Mouse (Mus musculus) lung, embryonic 16.5 days (tissue): ENCODE results near the gene Higd1c. TPM values are rescaled to one million over a fixed set of nuclear protein-coding genes. Genes with fewer than 3 reads are reported as not detected.

Source experiments
- ATAC-seq: fragments of 200-750 bp; cut with Nextera tagmentation; 2 replicates; pipeline ENCODE4 v1.8.0; 2017; ENCODE audit warnings: low read depth, mild to moderate bottlenecking, moderate library complexity
- H3K27ac ChIP-seq: fragments of 300-500 bp; sonication (generic); 2 replicates; pipeline ENCODE4 v1.5.1; 2014; ENCODE audit warnings: mild to moderate bottlenecking, control low read depth, low read length
- H3K27me3 ChIP-seq: fragments of 300-500 bp; sonication (generic); 2 replicates; pipeline ENCODE4 v1.6.1; 2014; ENCODE audit warnings: low read depth, low read length, mixed read lengths; ENCODE audit not compliant: control insufficient read depth, insufficient read depth
- H3K36me3 ChIP-seq: fragments of 300-500 bp; sonication (generic); 2 replicates; pipeline ENCODE4 v1.6.1; 2014; ENCODE audit warnings: low read length; ENCODE audit not compliant: control insufficient read depth, insufficient read depth
- H3K4me1 ChIP-seq: fragments of 300-500 bp; sonication (generic); replicated peaks from 2 replicates; pipeline ENCODE4 v1.6.1; 2014; ENCODE audit warnings: low read length, mixed read lengths; ENCODE audit not compliant: control insufficient read depth, insufficient read depth
- H3K4me2 ChIP-seq: fragments of 300-500 bp; sonication (generic); 2 replicates; pipeline ENCODE4 v1.6.1; 2014; ENCODE audit warnings: low read depth, low read length, control low read depth
- H3K4me3 ChIP-seq: fragments of 300-500 bp; sonication (generic); 2 replicates; pipeline ENCODE4 v1.5.1; 2014; ENCODE audit warnings: mild to moderate bottlenecking, low read length, control low read depth
- H3K9ac ChIP-seq: fragments of 300-500 bp; sonication (generic); 2 replicates; pipeline ENCODE4 v1.6.1; 2014; ENCODE audit warnings: low read length, control low read depth
- H3K9me3 ChIP-seq: fragments of 300-500 bp; sonication (generic); 2 replicates; pipeline ENCODE4 v1.6.1; 2016; ENCODE audit warnings: low read length; ENCODE audit not compliant: control insufficient read depth
- WGBS: fragments of 180-500 bp; shearing (Covaris S2); extraction: QIAGEN DNeasy Blood & Tissue Kit; methylation state at CpG from one replicate; pipeline ENCODE4 v1.1.7; 2014; 5-methylcytosine and 5-hydroxymethylcytosine counted together
- polyA plus RNA-seq: library from polyadenylated mRNA; unstranded; fragments of >200 nt; fragmentation: Nextera tagmentation; extraction: Ambion mirVana; gene quantifications from 2 replicates; pipeline ENCODE4 v1.2.1, GENCODE M21; 2015

Higd1c gene
- polyA plus RNA-seq, 1 experiment from 2014 or later, result not detected

DNA sequence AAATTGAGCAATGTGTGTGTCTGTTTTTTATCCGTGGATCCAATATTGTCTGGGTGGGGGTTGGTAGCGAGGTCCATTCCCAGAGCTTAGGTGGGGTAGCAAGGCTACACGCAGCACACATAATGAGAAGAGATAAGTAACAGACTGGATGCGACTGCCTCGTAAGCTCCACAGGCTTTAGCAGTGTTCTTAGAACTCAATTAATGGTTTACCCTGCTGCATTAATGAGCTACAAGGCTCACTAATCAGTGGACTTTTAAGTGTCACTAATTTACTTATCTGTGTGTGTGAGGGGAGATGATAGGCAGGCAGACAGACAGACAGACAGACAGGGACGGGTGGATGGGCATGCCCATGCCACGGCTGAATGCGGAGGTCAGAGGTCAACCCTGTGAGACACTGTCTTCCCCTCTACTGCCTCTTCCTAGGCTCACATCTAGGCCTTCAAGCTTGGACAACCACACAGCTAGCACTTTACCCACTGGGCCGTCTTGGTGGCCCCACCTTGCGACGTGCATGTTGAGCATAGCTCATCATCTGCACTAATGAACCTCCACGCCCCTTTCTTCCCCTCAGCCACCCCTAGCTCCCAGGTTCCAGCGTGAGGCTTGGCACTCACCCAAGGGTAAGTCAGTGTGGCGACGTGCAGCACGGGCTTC lies 36.4 kb downstream of the Higd1c start:
- ATAC-seq, result no peak
- Histone ChIP-seq H3K4me1 (no peaks in the 10 kb centered on the region), H3K27me3 (no peaks in the 10 kb centered on the region), H3K36me3 (peaks cover 35% of the 10 kb centered on the region), H3K4me2 (no peak overlapping the region), H3K9ac (no peak overlapping the region), H3K4me3 (no peak overlapping the region), H3K27ac (no peak overlapping the region), H3K9me3 (no peaks in the 10 kb centered on the region)
- WGBS, result 82% methylated on average over 16 of the region's 16 CpGs

DNA sequence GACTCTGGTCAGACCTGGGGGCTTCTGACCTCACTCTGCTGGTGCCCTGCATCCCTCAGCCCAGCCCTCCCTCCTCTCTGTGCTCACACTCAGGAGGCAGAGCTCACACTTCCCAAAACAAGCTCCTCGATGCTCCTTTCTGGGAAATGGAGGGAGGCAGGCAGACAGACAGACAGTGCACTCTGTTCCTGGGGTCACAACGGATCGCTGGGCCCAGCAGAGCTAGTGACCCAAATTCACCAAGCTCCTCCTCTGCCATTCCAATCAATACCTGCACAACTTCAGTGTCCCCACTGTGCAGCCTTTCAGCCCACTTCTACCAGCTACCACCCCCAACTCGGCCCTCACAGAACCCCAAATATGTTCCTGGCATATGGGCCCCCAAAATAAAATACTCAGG lies 37.5 kb downstream of the Higd1c start:
- Histone ChIP-seq H3K36me3 (peaks cover 25% of the 10 kb centered on the region), H3K27ac (no peak overlapping the region), H3K9ac (no peak overlapping the region), H3K4me3 (no peak overlapping the region), H3K27me3 (no peaks in the 10 kb centered on the region), H3K4me1 (no peaks in the 10 kb centered on the region), H3K9me3 (no peaks in the 10 kb centered on the region), H3K4me2 (no peak overlapping the region)
- 89% methylated on average over 4 of the region's 4 CpGs for WGBS
- no peak for ATAC-seq

DNA sequence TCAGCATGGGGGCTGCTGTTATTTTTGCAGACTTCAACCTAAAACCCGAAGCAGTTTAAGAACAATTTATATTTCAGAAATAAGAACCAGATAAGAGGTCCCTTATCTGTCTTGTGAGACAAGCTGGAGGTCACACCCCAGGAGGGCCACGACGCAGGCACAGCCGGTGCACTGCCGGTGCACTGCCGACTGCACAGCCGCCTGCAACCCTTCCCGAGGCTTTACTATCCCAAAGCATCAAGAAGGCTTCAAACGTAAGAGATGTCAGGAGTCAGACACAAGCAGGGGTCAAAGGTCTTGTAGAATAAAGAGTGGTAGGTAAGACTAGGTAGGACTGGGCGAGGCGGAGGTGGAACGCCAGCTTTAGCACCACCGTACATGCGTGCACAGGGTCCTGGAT lies 38.0 kb downstream of the Higd1c start:
- H3K27ac ChIP-seq, result no peak overlapping the region
- H3K4me1 ChIP-seq, result no peaks in the 10 kb centered on the region
- no peak for ATAC-seq
- H3K4me3 ChIP-seq, result no peak overlapping the region
- H3K4me2 ChIP-seq, result no peak overlapping the region
- 78% methylated on average over 14 of the region's 14 CpGs for WGBS
- H3K9ac ChIP-seq, result no peak overlapping the region
- no peaks in the 10 kb centered on the region for H3K9me3 ChIP-seq
- H3K36me3 ChIP-seq, result peaks cover 21% of the 10 kb centered on the region
- no peaks in the 10 kb centered on the region for H3K27me3 ChIP-seq

DNA sequence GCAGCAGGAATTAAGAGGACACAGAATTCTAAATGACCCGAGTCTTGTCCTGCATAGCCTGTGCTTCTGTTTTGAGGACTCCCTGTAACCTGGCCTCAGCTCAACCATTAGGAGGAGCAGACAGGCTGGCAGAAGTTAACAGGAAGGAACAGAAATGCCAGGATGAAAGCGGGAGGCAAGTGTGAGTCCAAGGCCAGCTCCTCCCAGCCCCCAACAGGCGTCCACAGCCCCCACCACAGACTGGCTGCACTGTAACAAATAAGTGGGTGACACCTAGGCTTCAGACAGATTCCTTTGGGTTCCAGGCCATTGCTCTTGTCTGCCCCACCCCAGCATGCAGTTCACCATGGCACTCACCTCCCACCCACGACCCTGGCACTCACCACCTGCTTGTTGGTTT lies 38.5 kb downstream of the Higd1c start:
- Histone ChIP-seq H3K9ac (no peak overlapping the region), H3K36me3 (peaks cover 17% of the 10 kb centered on the region), H3K27ac (no peak overlapping the region), H3K9me3 (no peaks in the 10 kb centered on the region), H3K4me1 (no peaks in the 10 kb centered on the region), H3K4me2 (no peak overlapping the region), H3K4me3 (no peak overlapping the region), H3K27me3 (no peaks in the 10 kb centered on the region)
- 76% methylated on average over 4 of the region's 4 CpGs for WGBS
- ATAC-seq, result no peak

DNA sequence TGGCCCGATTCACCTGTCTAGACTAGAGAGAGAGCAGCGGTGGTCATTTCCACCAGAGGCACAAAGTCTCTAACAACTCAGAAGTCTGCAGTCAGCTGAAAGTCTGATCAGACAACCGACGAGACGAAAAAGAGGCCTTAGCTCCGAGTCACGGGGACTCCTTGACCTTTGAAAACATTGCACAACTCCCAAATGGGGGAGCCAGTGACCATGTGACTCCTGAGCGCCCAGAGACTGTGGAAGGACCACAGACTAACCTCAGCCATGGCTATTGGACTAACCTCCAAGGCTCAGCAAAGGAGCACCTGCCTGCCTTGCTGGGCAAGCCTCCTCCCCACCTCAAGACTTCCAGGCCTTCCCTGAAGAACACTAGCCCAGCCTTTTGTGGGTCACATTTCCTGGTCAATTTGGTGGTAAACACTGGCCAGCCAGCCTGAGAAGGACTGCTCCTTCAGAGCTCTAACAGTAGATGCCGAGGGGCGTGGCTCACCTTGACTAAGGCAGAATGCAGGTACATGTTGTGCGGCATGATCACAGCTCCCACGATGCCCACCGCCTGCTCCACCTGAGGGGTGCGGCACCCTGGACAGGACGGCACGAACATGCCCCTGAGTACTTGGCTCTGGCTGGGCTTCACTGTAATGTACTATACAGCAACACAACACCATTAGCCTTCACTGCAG lies 39.1 kb downstream of the Higd1c start:
- Histone ChIP-seq H3K36me3 (peaks cover 17% of the 10 kb centered on the region), H3K27me3 (no peaks in the 10 kb centered on the region), H3K27ac (no peak overlapping the region), H3K9me3 (no peaks in the 10 kb centered on the region), H3K9ac (no peak overlapping the region), H3K4me1 (no peaks in the 10 kb centered on the region), H3K4me2 (no peak overlapping the region), H3K4me3 (no peak overlapping the region)
- ATAC-seq, result no peak
- 89% methylated on average over 16 of the region's 16 CpGs for WGBS

DNA sequence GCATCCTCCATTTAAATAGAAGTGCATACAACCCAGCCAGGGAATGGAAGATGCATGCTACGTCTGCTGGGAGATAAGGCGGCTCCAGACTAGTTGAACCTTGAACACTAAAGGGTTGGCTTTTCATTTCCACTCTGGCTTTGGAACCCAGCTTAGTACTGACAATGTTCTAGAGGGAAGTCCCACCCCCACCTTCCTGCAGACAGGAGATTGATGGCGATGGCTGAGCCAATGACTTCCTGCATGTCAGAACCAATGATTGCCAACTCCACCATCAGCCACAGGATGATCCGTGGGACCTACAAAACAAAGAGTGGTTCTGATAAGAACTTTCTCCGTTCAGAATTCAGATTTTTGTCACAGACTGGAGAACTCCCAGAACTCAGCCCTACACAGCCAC lies 41.7 kb downstream of the Higd1c start:
- Histone ChIP-seq H3K27me3 (no peaks in the 10 kb centered on the region), H3K9me3 (no peaks in the 10 kb centered on the region), H3K4me2 (no peak overlapping the region), H3K27ac (no peak overlapping the region), H3K9ac (no peak overlapping the region), H3K4me1 (no peaks in the 10 kb centered on the region), H3K4me3 (no peak overlapping the region), H3K36me3 (peaks cover 6% of the 10 kb centered on the region; the same call in 1 of the 2 replicates)
- WGBS, result 66% methylated on average over 5 of the region's 5 CpGs
- ATAC-seq, result no peak

DNA sequence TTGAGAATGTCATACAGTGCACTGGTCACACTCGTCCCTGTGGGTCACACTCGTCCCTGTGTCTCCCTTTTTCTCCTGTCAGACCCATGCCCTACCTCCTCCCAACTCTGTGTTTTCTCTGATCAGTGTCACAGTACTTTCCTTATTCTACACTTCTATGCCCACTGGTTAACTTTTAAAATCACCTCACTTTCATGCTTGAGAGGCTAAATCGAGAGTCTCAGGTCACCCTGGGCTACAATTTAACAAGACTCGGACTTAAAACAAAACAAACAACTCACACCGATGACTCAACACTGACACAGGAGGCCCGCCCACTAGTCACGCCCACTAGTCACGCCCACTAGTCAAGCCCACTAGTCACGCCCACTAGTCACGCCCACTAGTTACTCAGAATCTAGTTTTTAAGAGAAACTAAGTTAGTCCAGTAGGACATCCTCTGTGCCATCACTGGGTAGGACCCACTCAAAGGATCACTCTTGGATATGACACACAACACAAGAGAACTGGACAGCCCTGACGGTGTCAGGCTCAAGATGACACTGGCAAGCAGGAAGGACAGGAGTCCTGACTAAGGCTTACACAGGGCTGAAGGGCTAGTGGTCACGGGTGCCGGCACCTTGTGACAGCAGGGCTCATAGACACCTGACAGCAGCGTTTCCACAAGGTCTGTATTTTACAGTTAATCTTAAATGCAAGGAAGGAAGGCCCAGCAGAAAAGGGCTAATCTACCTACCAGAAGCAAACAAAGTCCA lies 46.8 kb downstream of the Higd1c start:
- H3K36me3 ChIP-seq, result peaks cover 8% of the 10 kb centered on the region
- H3K27me3 ChIP-seq, result no peaks in the 10 kb centered on the region
- H3K4me3 ChIP-seq, result no peak overlapping the region
- H3K4me2 ChIP-seq, result no peak overlapping the region
- 53% methylated on average over 14 of the region's 14 CpGs for WGBS
- no peak overlapping the region for H3K9ac ChIP-seq
- 0 out of 2 replicates have a peak, but pooled peaks have one; percentile 26 for ATAC-seq
- no peaks in the 10 kb centered on the region for H3K4me1 ChIP-seq
- no peak overlapping the region for H3K27ac ChIP-seq
- H3K9me3 ChIP-seq, result no peaks in the 10 kb centered on the region

DNA sequence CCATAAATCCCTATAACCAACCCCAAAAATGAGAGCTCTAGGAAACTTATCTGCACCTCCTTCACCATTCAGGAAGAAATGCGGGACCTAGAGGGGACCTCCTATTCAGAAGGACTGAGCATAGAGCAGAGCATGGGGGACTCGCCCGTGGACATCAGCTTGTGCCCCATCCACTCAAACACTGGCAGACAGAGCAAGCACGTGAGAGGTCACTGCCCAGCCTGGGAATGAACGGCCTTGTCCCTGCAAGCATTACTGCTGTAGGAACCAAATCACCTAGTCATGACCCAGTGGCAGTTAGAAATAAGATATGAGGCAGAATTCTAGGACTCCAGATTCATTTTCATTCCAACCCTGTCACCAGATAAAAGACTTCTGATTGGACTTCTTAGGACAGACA lies 47.4 kb downstream of the Higd1c start:
- Histone ChIP-seq H3K9me3 (no peaks in the 10 kb centered on the region), H3K4me2 (no peak overlapping the region), H3K4me3 (no peak overlapping the region), H3K27ac (no peak overlapping the region), H3K27me3 (no peaks in the 10 kb centered on the region), H3K4me1 (no peaks in the 10 kb centered on the region), H3K9ac (no peak overlapping the region), H3K36me3 (peaks cover 8% of the 10 kb centered on the region)
- no peak for ATAC-seq
- 71% methylated on average over 5 of the region's 5 CpGs for WGBS

DNA sequence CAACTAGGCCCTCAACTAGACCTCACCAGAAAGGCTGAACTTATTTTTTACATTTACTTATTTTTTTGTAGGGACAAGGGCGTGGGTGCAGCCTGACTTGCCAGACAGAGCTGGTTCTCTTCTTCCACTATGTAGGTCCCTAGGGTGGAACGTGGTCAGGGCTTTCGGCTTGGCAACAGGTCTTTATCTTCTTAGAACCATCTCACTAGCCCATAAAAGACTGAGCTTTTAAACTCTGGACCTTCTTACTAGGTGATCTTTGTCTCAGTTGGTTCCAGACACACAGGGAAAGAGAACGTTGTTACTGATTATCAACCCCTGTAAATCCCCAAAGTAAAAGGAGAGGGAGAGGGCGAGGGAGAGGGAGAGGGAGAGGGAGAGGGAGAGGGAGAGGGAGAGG lies 49.0 kb downstream of the Higd1c start:
- no peaks in the 10 kb centered on the region for H3K9me3 ChIP-seq
- H3K27ac ChIP-seq, result no peak overlapping the region
- H3K27me3 ChIP-seq, result no peaks in the 10 kb centered on the region
- no peak overlapping the region for H3K4me2 ChIP-seq
- ATAC-seq, result no peak
- H3K9ac ChIP-seq, result no peak overlapping the region
- WGBS, result 77% methylated on average over 4 of the region's 5 CpGs
- peaks cover 8% of the 10 kb centered on the region for H3K36me3 ChIP-seq
- H3K4me3 ChIP-seq, result no peak overlapping the region
- no peaks in the 10 kb centered on the region for H3K4me1 ChIP-seq
